Mouse (Mus musculus) adrenal gland (tissue): ENCODE results near the gene Sike1.

ENCODE experiments used
- intact Hi-C: fragments of 180-260 bp; cut with DNase I; formaldehyde crosslinking; loops from one replicate; pipeline ENCODE4 v1.15.1; 2025

The Sike1 gene

GRCm38 (mm10) chr3:103020943-103021638 lies 25.6 kb downstream of the Sike1 start:
- intact Hi-C loops, result loop anchor here (5.0 kb wide), 1 partner anchor 36 kb away; the partner anchor contains the start of gene Nras

- intact Hi-C loops, result loop anchor here (2.0 kb wide), 1 partner anchor 21 kb away; no protein-coding TSS in a partner anchor
Measured at GRCm38 (mm10) chr3:103026174-103026573, 30.7 kb downstream of the Sike1 start.

DNA sequence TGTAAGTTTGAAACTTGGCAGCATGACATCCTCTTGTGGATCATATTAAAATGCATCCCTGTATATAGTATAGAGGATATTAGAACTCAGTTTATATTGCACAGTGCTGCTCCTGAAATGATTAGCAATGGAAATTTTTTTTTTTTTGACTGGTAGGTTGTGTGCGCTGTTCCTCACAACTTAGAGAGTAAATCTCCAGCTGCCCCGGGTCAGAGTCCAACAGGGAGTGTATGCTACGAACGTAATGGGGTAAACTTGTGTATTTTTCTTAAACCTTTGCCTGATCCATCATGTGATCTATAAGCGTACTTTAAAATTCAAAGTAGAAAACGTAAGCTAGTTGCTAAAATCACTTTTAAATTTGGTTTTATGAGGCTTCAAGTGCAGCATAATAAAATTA lies 44.8 kb downstream of the Sike1 start:
- intact Hi-C loops, result no loop called here

DNA sequence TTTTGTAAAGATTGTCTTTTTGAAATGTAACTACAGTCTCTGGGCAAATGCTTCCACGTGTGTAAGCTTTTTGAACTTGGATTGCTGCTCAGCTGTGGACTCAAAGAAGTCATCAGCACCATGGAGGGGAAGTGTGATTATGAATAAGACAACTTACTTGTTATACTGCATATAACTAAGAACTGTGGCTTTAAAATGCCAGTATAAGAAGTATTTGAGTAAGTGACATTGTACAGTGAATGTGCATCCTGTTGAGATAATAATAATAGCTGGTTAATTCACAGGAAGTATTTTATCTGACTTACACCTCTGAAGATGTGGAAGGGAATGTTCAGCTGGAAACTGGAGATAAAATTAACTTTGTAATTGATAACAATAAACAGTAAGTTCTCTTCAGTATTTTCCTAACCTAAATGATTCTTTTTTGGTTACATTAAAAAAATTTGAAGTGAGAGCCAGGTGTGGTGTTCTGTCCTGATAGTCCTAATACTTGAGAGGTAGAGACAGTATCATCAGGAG lies 45.4 kb downstream of the Sike1 start:
- intact Hi-C loops, result no loop called here

GRCm38 (mm10) chr3:103056016-103056595 lies 60.6 kb downstream of the Sike1 start:
- intact Hi-C loops, result loop anchor here (5.0 to 10.0 kb wide), 2 partner anchors 34 to 289 kb away; partner anchors contain the start of gene Csde1

GRCm38 (mm10) chr3:103057752-103058151 lies 62.2 kb downstream of the Sike1 start:
- intact Hi-C loops, result loop anchor here (5.0 to 10.0 kb wide), 2 partner anchors 35 to 287 kb away; partner anchors contain the start of gene Csde1
